Mouse (Mus musculus) 3T3-L1 (cell line): ENCODE data around the gene Mfap3.

Experiments
- DNase-seq: peaks from one replicate; pipeline ENCODE4 v3.0.0-alpha.2; 2015; ENCODE audit warnings: low read depth, low spot score

The Mfap3 gene

DNA sequence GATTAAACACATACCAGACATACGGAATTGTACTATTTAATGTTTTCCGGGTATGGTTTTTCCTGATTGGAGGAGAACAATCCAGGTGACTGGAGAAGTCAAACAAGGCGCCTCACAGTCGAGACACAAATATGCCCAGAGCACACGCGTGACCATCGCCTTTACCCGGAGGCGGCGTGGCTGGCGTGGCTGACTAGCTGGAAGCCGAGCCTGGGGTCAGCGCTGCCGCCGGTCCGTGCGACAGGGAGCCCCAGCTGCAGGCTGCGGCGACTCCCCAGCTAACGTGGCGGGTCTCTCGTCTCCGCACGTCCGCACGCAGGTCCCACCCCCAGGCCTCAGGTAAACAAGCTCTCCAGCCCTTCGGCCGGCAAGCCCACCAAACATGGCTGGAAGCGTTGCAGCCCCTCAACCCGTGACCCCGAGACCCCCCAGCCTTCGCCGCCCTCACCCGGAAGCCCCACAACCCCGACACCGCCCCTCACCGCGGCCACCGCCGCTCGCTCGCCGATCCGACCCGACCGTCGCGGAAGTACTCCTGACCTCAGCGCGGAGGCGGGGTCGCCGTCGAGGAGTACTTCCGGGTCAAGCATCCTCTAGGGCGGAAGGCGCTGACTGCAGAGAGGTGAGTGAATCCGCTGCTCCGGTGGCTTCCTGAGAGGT, at the start of gene Mfap3, which contains the start of gene Fam114a2:
Gene Mfap3 (plus strand): TSS at position 574 of the 660 bp plus-strand sequence.
Gene Fam114a2 (minus strand): TSS at position 527 of the 660 bp plus-strand sequence.
- peak; percentile 81 for DNase-seq

DNA sequence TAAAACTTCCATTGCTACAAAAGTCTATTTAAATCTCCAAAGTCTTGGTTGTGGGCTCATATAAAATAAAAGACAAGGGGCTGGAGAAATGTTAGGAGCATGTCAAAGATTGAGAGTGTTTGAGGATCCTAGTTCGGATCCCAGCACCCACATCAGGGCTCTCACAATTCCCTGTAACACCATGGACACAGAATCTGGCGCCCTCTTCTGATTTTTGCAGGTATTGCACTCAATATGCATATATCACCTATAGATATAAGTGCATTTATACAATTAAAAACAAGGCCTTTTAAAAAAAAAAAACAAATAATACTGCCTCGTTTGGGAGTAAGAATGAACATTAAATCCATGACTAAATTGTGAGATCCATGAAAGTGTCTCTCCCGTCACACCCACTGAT, 49.8 kb upstream of the Mfap3 start:
- no peak for DNase-seq

DNA sequence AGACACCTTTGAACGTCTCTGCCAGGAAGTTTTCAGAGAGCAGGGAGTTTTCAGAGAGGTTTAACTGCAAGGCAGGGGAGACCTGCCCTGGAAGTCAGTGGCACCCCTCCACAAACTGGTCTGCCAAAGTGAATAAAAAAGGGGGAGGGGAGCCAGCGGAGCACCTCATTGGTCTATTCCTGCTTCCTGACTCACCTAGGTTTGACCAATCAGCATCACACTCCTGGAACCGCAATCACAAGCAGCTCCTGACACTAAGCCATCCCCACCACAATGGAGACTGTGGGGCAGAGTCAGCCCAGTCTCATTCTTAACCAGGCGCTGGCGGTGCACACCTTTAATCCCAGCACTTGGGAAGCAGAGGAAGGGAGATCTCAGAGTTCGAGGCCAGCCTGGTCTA, 48.4 kb upstream of the Mfap3 start:
- no peak for DNase-seq

DNA sequence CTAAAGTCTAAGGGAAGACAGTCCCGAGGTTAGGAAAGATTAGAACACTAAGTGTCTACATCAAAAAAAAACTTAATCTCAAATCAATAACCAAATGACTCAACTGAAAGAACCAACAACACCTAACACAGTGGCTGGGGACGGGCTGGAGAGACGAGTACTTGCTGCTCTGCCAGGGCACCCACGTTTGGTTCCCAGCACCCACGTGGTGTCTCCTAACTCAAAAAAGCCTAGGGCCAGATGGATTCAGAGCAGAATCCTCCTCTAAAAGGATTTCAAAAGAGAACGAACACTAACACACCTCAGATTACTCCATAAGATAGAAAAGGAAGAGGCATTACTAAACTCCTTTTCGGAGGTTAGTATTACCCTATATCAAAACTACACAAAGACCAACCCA, 47.5 kb upstream of the Mfap3 start:
- DNase-seq = no peak

DNA sequence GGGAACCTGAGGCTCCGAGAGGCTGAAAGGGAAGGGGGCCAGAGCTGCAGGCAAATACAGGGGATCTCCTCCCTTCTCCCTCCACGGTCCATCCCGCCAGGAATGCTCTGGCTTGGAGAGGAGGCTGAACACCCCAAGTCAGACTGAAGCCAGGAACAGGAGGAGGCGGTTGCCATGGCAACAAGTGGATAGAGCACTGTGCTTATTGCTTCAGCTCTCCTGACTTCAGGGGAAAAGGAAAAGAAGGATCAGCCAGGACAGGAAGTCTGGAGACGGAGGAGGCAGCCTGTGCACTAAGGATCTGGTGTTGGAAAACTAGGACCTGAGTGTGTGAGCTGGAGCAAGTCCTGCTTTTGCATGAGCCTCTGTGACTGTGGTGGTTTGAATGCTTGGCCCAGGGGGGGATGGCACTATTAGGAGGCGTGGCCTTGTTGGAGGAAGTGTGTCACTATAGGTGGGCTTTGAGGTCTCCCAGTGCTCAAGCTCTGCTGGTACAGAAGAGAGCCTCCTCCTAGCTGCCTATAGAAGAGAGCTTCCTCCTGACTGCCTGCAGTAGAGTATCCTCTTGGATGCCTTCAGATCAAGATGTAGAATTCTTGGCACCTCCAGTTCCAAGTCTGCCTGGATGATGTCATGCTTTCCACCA, 44.0 kb upstream of the Mfap3 start:
- no peak for DNase-seq

DNA sequence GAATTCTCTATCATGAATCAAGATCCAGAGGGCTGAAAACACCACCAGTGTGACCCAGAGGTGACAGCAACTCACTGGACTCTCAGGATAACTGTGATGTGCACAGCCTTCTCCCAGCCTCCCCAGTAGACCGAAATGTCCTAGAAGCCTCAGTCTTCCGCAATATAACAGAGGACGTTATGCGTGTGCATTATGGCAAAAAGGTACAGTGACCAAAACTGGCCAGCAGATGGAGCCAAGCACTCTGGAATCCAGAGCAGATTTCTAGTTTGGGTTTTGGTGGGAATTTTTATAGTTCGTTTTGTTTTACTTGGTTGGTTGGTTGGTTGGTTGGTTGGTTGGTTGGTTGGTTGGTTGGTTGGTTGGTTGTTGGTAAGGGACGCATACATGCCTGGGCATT, 43.3 kb upstream of the Mfap3 start:
- peak; percentile 76 for DNase-seq

DNA sequence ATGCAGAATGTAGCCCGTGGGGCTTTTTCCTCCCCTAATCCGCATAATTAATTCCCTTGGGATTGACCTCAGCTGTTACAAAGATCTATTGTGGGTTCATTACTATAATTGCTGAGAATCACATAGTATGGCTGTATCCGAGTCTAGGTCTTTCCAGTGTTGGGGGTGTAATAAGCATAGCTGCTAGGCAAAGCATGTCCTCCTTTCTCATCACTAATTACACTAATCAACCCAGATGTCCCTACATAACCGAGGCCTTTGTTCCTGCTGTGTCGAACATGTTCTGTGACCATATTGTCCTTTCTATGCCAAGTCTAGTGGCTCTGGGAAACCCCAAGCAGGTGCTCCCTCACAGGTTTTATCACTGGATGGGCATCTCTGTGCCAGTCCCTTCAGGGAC, 40.4 kb upstream of the Mfap3 start:
- no peak for DNase-seq

DNA sequence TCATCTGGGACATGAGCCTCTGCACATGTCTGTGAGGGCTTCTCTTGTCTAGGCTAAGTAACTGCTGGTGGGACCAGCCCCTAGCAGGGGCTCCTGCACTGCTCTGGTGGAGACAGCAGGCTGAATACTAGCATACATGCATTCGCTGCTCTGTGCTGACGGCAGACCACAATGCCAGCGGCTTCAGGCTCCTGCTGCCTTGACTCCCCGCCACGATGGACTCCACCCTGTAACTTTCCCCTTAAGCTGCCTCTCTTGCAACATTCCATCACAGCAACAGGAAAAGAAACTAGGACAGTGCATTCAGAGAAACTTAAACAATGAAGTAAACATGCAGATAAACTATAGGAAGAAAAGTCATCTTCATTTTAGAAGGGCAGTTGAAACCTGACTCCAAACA, 30.0 kb upstream of the Mfap3 start:
- DNase-seq = peak; percentile 72

DNA sequence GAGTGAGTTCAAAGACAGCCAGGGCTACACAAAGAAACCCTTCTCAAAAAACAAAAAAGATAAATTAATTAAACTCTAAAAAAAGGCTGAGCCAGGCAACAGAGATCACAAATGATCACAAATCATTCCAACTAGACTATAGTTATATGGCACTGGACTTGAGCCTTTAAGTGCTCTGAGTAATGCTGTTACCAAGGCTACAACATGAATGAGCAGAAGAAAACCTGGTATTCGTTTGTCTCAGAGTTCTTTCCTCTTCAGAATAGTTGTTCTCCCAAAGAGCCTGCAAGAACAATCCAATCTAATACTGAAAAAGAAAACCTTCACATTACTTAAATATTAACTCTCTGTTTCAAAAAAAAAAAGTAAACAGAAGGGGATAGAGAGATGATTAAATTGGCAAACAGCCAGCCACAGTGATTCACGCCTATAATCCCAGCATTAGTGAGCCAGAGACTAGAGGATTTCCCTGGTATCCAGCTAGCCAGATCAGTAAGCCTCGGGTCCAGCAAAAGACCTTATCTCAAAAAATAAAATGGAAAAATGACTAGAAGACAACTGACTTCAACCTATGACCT, 21.9 kb upstream of the Mfap3 start:
- DNase-seq = peak; percentile 21

DNA sequence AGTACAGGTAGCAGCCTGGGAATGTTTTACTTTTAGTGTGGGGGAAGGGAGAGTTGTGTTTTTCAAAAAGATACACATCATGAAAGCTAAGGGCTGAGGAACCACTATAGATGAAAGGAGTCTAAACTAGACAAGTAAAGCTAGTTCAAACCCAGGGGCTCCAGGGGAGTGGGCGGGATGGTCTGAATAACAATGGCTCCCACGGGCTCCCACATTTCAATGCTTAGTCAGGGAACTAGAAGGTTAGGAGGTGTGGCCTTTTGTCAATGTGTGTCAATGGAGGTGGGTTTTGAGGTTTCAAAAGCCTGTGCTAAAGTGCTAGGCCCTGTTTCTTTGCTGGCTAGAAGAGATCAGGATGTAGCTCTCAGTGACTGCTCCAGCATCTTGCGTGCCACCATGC, 20.8 kb upstream of the Mfap3 start:
- DNase-seq = no peak

DNA sequence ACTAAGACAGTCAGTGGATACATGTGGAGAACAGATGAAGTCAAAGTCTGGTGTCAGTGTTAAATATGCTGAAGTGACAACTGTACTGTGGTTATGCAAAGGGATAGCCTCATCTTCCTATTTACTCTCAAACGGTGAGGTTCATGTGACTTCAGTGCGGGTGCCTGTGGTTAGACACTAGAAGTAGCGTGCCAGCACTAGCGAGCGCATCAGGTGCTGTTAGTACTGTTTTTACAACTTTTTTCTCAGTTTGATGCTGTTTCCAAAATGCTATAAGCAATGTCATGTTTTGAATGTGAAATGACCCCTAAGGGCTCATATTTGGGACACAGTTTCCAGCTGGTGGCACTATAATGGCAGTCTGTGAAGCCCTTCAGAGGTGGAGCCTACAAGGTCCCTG, 20.2 kb upstream of the Mfap3 start:
- DNase-seq = no peak

DNA sequence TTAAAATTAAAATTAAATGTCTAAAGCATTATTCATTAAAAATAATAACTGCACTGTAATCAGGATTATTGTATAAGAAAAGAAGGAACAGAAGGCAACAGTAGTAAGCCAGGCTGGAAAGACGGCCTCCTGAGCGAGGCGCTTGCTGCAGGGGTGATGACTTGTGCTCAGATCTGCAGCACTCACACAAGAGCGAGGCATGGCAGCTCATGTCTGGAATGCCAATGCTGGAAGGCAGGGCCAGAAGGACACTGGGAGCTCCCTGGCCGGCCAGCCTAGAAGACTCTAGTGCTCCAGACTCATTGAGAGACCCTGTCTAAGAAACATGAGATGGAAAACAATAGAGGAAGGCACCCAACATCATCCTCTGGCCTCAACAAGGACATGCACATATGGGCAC, 15.3 kb upstream of the Mfap3 start:
- no peak for DNase-seq

DNA sequence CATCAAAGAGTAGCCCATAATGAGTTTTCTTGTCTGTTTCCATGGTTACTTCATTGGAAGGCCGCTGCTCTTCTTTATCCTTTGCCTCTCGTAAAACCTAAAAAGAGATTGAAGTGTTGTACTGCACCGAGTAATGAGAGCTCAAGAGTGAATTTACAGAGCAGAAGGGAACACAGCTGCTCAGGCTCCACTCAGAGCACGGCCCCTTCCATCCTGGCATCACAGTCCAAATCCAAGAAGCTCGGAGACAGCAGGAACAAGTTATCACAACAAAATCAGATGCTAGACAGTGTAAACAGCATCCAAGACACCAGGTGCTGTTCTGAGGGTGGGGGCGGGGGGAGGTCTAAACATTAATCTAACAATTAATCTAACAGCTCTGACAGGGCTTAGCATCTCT, 11.6 kb upstream of the Mfap3 start:
- DNase-seq = no peak

DNA sequence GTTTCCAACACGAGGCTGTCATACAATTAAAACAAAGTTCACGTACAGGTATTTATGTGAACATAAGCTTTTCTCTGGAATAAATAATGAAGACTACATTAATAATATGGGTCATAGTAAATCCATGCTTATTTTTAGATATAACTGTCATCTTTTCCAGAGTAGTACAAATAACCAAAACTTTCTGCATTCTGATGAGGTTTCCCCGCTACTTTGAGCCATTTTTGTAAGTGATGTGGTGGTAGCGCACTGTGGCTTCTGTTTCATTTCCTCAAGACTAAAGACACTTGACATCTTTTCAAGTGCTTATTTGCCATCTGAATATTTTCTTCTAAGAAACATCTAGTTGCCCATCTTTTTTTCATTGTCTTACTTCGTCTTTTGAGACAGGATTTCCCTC, 3.2 kb upstream of the Mfap3 start:
- DNase-seq = no peak

DNA sequence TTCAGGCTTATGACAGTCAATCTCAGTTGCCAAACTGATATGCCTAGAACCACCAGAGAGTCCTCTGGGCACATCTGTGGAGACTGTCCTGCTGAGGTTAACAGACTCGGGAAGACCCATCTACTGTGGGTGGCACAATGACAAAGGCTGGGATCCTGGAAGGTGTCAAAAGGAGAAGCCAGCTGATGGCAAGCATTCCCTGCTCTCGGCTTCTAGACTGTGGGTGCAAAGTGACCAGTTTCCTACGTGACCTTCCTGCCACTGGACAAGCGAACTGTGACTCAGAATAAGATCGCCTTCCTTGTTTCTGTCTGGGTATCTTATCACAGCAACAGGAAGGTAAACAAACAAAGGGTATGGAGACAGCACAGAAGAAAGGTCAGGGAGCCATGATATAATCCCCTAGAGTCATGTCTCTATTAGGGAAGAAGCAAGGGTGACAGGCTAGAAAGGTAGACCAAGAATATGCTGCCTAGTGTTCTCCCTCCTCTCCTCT, 1.5 kb upstream of the Mfap3 start:
- DNase-seq = no peak

DNA sequence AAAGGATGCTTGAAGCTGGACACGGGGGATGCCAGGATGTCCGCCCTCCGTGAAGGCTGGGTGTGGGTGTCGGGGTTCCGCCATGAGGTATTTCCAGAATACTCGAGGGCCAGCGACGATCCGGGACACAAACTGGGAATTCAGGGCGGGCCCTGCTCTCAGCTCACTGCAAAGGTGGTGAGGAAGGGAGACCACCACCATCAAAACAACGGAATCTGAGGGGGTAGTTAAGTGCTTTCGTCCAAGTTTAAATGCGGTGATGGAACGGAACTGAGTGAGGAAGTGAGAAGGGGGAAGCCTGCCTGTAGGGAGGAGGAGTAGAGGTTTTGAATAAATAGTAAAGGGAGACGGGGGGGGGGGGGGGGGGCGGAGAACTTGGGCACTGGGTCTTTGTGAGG, 286 bp downstream of the Mfap3 start:
- DNase-seq = no peak

DNA sequence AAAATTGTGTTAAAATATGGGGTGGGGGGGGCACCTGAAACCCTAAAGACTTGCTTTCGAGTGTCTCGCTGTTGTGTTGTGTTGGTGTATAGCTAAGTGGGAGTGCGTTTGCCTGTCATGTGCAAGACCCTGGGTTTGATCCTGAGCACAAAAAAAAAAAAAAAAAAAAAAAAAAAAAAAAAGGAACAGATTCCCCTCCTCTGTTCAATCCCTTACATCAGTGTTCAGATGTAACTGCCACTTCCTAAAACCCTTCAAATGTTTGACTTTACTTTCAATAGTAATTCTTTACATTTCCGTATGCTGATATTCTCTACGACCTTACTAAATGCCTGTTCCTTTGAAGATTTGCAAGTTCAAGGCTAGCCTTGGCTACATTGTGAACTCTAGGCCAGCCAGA, 840 bp downstream of the Mfap3 start:
- DNase-seq = no peak

DNA sequence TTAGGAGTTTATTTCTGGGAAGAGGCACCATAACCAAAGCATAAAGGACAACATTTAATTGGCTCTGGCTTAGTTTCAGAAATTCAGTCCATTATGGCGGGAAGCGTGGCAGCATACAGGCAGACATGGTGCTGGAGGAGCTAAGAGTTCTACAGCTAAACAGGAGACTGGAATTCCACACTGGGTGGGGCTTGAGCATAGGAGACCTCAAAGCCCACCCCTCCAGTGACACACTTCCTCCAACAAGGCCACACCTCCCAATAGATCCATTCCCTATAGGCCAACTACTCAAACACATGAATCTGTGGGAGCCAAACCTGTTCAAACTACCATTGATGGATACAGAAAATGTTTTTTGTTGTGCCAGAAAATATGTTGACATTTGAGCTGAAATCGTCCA, 2.7 kb downstream of the Mfap3 start:
- no peak for DNase-seq

DNA sequence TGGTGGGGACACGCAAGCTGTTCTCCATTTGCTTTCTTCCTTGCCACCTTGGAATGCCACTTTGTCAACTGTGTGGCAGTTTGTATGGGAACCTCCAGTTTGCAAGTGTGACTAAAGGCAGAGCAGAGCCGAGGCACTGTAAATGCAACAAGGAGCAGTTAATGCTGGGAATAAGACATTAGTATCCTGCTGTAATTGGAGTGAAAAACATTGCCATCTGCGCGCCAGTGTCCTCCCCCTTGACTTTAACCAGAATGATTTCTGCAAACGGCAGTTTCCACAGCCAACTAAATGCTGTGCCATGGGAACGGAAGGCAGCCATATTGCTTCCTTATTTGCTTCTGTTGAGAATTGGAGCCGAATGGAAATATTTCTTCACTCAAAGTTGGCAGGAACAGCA, 3.6 kb downstream of the Mfap3 start:
- no peak for DNase-seq

DNA sequence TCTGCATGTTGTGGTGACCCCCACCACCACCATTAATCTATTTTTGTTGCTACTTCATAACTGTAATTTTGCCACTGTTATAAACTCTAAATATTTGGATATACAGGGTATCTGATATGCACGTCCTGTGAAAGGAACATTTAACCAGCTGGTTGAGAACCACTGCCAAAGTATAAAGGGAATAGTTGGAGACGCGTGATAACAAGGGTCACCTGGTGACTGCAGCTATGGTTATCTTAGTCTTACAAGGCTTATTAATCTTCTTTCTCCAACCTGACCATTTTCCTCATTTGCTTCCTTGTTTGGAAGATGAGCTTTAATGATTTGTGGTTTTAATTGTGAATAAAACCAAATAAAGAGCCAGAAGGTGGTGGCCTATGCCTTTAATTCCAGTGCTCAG, 5.0 kb downstream of the Mfap3 start:
- no peak for DNase-seq

DNA sequence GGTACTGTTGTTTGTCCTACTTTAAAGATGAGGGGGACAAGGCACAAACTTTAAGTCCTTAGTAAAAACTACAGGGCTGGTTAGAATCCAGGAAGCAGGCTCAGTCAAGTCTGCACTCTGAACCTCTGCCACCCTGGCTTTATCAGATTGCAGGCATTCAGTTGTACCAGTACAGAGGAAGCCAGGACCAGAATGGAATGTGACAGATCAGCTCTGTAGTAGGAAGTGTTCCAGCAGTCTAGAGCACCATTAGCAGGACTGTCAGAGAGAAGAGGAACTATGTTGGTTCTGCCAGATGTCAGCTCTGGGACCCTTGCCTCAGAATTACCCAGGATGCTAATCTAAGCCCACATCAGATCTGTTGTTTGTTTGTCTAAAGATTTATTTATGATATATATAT, 6.1 kb downstream of the Mfap3 start:
- DNase-seq = no peak

DNA sequence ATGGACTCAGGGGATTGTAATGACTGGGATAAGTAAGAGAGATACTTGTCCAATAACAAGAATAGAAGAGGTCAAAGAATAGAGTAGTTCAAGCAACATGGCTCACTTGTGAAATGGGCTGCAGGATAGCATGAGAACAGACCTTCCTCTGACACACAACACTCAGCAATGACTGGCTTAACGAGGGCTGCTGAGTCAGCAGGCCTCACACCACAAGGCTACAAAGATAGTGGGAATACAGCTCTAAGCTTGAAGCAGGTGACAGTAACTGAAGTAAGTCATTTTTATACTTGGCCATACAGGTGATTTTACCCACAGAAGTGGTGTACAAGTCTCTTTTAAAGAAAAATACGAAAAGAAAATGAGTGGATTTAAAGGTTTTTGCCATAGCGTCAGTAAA, 7.4 kb downstream of the Mfap3 start:
- DNase-seq = no peak

DNA sequence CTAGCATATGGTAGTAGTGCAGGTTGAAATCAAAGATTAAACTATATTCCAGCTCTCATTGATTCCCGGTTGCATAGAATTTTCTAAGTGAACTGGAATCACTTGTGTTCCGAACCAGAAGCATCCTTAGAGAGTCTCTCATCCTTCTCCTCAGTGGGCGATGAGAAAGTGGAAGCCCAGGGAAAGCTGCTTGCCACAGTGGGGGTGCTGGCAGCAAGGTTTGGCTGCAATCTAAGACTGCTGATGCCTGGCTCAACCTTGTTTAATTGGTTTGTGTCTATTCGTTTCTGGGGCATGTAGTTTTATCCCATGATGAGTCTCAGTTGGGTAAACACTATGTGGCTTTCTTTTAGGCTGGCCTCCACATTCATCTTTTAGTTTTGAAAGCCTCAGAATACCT, 9.0 kb downstream of the Mfap3 start:
- DNase-seq = no peak
